Mouse (Mus musculus): ENCODE results near the gene Rbm47. TPM values are rescaled to one million over a fixed set of nuclear protein-coding genes. Genes with fewer than 3 reads are reported as not detected.
A peak's percentile ranks its signal among the peaks of the same experiment; 100 is the strongest.

Rbm47 gene
- polyA plus RNA-seq, 1 experiment from 2014 or later: 133 TPM

DNA sequence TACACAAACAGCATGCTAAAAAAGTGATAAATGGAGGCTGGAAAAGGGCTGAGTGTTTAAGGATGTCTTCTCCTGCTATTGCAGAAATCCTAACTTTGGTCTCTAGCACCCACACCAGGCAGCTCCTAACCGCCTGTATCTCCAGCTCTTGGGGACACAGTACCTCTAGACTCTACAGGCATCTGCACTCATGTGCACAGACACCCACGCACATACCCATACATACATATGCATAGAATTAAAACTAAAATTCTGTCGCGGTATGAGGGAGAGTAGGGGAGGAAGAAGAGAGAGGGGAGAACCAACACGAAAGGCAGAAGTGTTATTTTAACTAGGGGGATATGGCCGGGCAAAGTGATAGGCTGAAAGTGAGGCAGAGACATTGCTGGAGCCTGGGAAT is 33.7 kb downstream of the Rbm47 start:
- Histone ChIP-seq H3K4me3 (replicated peaks) (no peak overlapping the region), H3K4me2 (replicated peaks) (no peak overlapping the region), H3K27me3 (replicated peaks) (no peaks in the 10 kb centered on the region), H3K9ac (no peak overlapping the region), H3K9me3 (no peaks in the 10 kb centered on the region), H3K4me1 (replicated peaks) (0 out of 2 replicates have a peak, but pooled peaks cover 11% of the 10 kb centered on the region), H3K36me3 (no peaks in the 10 kb centered on the region), H3K27ac (no peak overlapping the region)
- 64% methylated on average over 6 of the region's 6 CpGs for WGBS
- ATAC-seq: no peak

- no peak overlapping the region for H3K27ac ChIP-seq
- no peak overlapping the region for H3K4me2 ChIP-seq (replicated peaks)
- ATAC-seq: no peak
- H3K9me3 ChIP-seq: no peaks in the 10 kb centered on the region
- 39% methylated on average over 10 of the region's 10 CpGs for WGBS
- H3K36me3 ChIP-seq: no peaks in the 10 kb centered on the region
- 0 out of 2 replicates have a peak, but pooled peaks cover 11% of the 10 kb centered on the region for H3K4me1 ChIP-seq (replicated peaks)
- H3K9ac ChIP-seq: no peak overlapping the region
- H3K27me3 ChIP-seq (replicated peaks): no peaks in the 10 kb centered on the region
- H3K4me3 ChIP-seq (replicated peaks): no peak overlapping the region
Observed at GRCm38 (mm10) chr5:66138597-66138996, 34.3 kb downstream of the Rbm47 start.

DNA sequence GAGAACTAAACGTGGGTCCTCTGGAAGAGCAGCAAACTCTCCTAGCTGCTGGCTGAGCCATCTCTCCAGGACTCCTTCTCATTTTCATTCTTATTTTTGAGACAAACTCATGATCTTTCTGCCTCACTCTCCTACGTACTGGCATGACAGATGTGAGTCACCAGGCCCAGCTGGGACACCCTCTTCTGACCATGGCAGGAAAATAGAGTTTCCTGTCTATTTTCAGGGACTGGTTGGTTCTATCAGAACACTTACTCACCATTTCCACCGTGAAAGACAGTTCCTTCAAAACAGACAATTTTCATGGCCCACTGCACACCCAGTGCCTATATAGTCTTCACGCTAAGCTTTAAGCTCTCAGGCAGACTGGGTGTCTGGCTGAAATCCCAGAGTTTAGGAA is 35.7 kb downstream of the Rbm47 start:
- H3K27me3 ChIP-seq (replicated peaks): no peaks in the 10 kb centered on the region
- H3K4me2 ChIP-seq (replicated peaks): no peak overlapping the region
- H3K27ac ChIP-seq: no peak overlapping the region
- 71% methylated on average over 4 of the region's 4 CpGs for WGBS
- H3K9me3 ChIP-seq: no peaks in the 10 kb centered on the region
- 0 out of 2 replicates have a peak, but pooled peaks cover 11% of the 10 kb centered on the region for H3K4me1 ChIP-seq (replicated peaks)
- ATAC-seq: no peak
- H3K36me3 ChIP-seq: no peaks in the 10 kb centered on the region
- H3K4me3 ChIP-seq (replicated peaks): no peak overlapping the region
- H3K9ac ChIP-seq: no peak overlapping the region

- Histone ChIP-seq H3K9me3 (no peaks in the 10 kb centered on the region), H3K36me3 (no peaks in the 10 kb centered on the region), H3K4me2 (replicated peaks) (no peak overlapping the region), H3K4me3 (replicated peaks) (no peak overlapping the region), H3K27ac (no peak overlapping the region), H3K27me3 (replicated peaks) (no peaks in the 10 kb centered on the region), H3K9ac (no peak overlapping the region), H3K4me1 (replicated peaks) (0 out of 2 replicates have a peak, but pooled peaks cover 11% of the 10 kb centered on the region)
- ATAC-seq: no peak
- WGBS: 79% methylated on average over 3 of the region's 3 CpGs
Observed at GRCm38 (mm10) chr5:66135853-66136210, 37.1 kb downstream of the Rbm47 start.

DNA sequence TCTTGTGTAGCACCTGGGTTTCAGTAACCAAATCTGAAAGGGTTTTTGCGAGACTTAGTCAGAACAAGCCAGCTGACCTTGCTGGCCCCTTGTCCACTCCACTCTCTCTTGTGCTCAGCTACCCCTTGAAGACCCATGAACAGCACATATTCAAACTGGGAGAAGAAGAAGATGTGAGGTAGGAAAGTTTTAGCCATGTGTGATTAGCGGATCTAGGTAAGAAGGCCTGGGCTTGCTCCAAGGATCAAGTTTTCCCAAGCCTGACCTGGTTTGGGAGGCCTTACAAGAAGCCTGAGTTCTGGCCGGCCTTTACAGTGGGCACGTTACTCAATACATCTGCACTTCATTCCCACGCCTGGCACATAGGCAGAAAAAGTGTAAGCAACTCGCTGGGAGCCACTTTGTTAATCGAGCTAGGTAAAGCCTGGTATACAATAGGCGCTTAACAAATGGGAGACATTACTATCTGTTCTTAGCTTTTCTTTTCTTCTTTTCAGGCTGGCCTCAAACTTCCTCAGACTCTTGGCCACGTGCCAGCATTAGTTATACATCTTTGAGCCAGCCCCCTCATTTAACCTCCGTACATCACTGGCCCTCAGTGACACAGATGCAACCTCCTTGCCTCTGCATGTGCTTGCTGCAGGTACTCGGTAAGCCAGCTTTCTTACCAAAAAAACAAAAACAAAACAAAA is 37.6 kb downstream of the Rbm47 start:
- Histone ChIP-seq H3K4me2 (replicated peaks) (no peak overlapping the region), H3K9ac (no peak overlapping the region), H3K27ac (no peak overlapping the region), H3K9me3 (no peaks in the 10 kb centered on the region), H3K4me3 (replicated peaks) (no peak overlapping the region), H3K4me1 (replicated peaks) (0 out of 2 replicates have a peak, but pooled peaks cover 11% of the 10 kb centered on the region), H3K36me3 (no peaks in the 10 kb centered on the region), H3K27me3 (replicated peaks) (no peaks in the 10 kb centered on the region)
- 69% methylated on average over 11 of the region's 11 CpGs for WGBS
- ATAC-seq: no peak

DNA sequence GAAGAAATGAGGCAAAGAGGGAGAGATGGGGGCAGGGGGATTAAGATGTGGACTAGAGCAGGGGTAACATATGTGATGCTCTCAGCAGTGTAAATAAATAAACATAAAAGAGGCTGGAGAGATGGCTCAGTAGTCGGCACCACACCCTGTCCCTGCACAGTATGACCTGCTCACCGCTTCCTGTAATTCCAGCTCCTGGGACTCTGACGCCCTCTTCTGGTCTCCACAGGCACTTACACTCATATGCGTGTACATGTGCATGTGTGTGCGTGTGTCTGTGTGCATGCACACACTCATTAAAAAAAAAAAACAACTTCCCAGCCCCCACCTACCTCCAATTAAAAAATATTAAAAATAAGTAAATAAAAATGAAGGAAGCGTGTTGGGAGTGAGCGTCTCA is 38.3 kb downstream of the Rbm47 start:
- Histone ChIP-seq H3K27me3 (replicated peaks) (no peaks in the 10 kb centered on the region), H3K36me3 (no peaks in the 10 kb centered on the region), H3K27ac (no peak overlapping the region), H3K4me1 (replicated peaks) (0 out of 2 replicates have a peak, but pooled peaks cover 6% of the 10 kb centered on the region), H3K9me3 (no peaks in the 10 kb centered on the region), H3K4me3 (replicated peaks) (no peak overlapping the region), H3K9ac (no peak overlapping the region), H3K4me2 (replicated peaks) (no peak overlapping the region)
- 0 out of 2 replicates have a peak, but pooled peaks have one; percentile 10 for ATAC-seq
- WGBS: 91% methylated on average over 7 of the region's 7 CpGs

GRCm38 (mm10) chr5:66128948-66129347 is 44.0 kb downstream of the Rbm47 start:
- H3K4me2 ChIP-seq (replicated peaks): no peak overlapping the region
- H3K36me3 ChIP-seq: no peaks in the 10 kb centered on the region
- no peak overlapping the region for H3K27ac ChIP-seq
- no peak for ATAC-seq
- H3K27me3 ChIP-seq (replicated peaks): no peaks in the 10 kb centered on the region; the same call in 1 of the 2 replicates
- H3K4me1 ChIP-seq (replicated peaks): 0 out of 2 replicates have a peak, but pooled peaks cover 3% of the 10 kb centered on the region
- no peaks in the 10 kb centered on the region for H3K9me3 ChIP-seq
- no peak overlapping the region for H3K9ac ChIP-seq
- no peak overlapping the region for H3K4me3 ChIP-seq (replicated peaks)
- 87% methylated on average over 3 of the region's 3 CpGs for WGBS

DNA sequence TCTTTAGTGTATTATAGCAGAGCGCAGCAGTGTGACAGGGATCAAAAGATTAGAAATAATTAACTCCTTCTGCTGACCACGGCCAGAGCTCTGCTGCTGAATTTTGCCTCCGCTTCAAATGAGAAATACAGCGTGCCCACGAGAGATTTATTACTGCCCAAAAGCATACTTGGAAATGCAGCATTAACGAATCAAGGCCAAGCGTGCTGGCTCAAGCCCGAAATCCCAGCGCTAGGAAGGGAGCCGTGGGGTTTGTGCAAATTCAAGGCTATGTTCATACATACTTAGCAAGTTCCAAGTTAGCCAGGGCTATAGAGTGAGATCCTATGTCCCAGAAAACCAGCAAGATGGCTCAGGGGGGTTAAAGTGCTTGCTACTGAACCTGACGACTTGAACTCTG is 47.5 kb downstream of the Rbm47 start:
- WGBS: 69% methylated on average over 11 of the region's 11 CpGs
- Histone ChIP-seq H3K4me3 (replicated peaks) (no peak overlapping the region), H3K9me3 (no peaks in the 10 kb centered on the region), H3K36me3 (no peaks in the 10 kb centered on the region), H3K27ac (no peak overlapping the region), H3K27me3 (replicated peaks) (no peaks in the 10 kb centered on the region; the same call in 1 of the 2 replicates), H3K4me1 (replicated peaks) (0 out of 2 replicates have a peak, but pooled peaks cover 3% of the 10 kb centered on the region), H3K9ac (no peak overlapping the region), H3K4me2 (replicated peaks) (0 out of 2 replicates have a peak overlapping the region, but pooled peaks have one; percentile 28)
- no peak for ATAC-seq

DNA sequence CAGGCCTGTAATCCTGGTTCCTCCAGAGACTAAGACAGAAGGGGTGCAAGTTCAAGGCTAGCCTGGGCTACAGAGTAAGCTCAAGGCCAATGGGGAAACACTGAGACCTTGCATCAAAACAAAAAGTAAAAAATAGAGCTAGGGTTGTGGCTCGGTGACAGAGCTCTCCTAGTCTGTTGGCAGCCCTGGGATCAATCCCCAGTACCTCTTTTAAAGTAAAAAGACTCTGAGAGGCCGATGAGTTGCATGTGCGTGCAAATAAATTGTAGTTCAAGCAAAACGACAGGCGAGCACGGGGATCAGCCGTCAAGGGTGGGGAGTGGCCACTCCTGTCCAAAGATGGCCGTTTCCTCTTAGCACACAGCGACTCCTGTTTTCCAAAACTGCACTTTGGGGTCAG is 48.0 kb downstream of the Rbm47 start:
- Histone ChIP-seq H3K9me3 (no peaks in the 10 kb centered on the region), H3K27ac (no peak overlapping the region), H3K36me3 (no peaks in the 10 kb centered on the region), H3K4me1 (replicated peaks) (0 out of 2 replicates have a peak, but pooled peaks cover 3% of the 10 kb centered on the region), H3K4me2 (replicated peaks) (0 out of 2 replicates have a peak overlapping the region, but pooled peaks have one; percentile 28), H3K4me3 (replicated peaks) (no peak overlapping the region), H3K9ac (no peak overlapping the region), H3K27me3 (replicated peaks) (no peaks in the 10 kb centered on the region; the same call in 1 of the 2 replicates)
- no peak; the same call in 1 of the 2 replicates for ATAC-seq
- WGBS: 54% methylated on average over 9 of the region's 9 CpGs

- no peak overlapping the region for H3K9ac ChIP-seq
- no peaks in the 10 kb centered on the region for H3K9me3 ChIP-seq
- H3K27ac ChIP-seq: no peak overlapping the region
- H3K4me2 ChIP-seq (replicated peaks): no peak overlapping the region
- 89% methylated on average over 4 of the region's 4 CpGs for WGBS
- H3K4me3 ChIP-seq (replicated peaks): no peak overlapping the region
- no peaks in the 10 kb centered on the region for H3K36me3 ChIP-seq
- H3K4me1 ChIP-seq (replicated peaks): 0 out of 2 replicates have a peak, but pooled peaks cover 3% of the 10 kb centered on the region
- no peaks in the 10 kb centered on the region; the same call in 1 of the 2 replicates for H3K27me3 ChIP-seq (replicated peaks)
- no peak for ATAC-seq
Observed at GRCm38 (mm10) chr5:66124089-66124400, 48.9 kb downstream of the Rbm47 start.

- Histone ChIP-seq H3K4me3 (replicated peaks) (no peak overlapping the region), H3K9ac (no peak overlapping the region), H3K27ac (no peak overlapping the region), H3K27me3 (replicated peaks) (no peaks in the 10 kb centered on the region; the same call in 1 of the 2 replicates), H3K4me2 (replicated peaks) (no peak overlapping the region), H3K4me1 (replicated peaks) (0 out of 2 replicates have a peak, but pooled peaks cover 3% of the 10 kb centered on the region), H3K36me3 (no peaks in the 10 kb centered on the region), H3K9me3 (no peaks in the 10 kb centered on the region)
- 88% methylated on average over 12 of the region's 12 CpGs for WGBS
- ATAC-seq: no peak
Observed at GRCm38 (mm10) chr5:66123295-66124088, 49.4 kb downstream of the Rbm47 start.

DNA sequence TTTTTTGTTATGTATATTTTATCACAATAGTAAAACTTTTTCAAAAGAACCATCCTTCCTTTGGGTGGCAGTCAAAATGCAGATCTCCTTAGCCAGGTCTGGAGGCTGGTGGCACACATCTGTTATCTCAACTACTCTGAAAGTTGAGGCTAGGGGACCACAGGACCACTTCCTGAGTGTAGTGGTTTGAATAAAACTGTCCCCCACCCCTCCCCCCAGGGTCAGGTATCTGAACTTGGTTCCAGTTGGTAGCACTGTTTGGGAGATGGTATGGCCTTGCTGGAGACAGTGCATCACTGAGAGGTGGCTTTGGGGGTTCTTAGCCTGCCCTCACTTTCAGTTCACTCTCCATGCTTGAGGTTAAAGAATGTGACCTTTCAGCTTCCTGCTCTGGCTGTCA is 51.7 kb downstream of the Rbm47 start:
- H3K9me3 ChIP-seq: no peaks in the 10 kb centered on the region
- H3K4me1 ChIP-seq (replicated peaks): 0 out of 2 replicates have a peak, but pooled peaks cover 3% of the 10 kb centered on the region
- H3K9ac ChIP-seq: no peak overlapping the region
- no peaks in the 10 kb centered on the region for H3K27me3 ChIP-seq (replicated peaks)
- H3K27ac ChIP-seq: no peak overlapping the region
- no peak overlapping the region for H3K4me2 ChIP-seq (replicated peaks)
- no peak for ATAC-seq
- H3K4me3 ChIP-seq (replicated peaks): no peak overlapping the region
- H3K36me3 ChIP-seq: no peaks in the 10 kb centered on the region
